Comparison of ENCODE assay signal across 24 mouse cellular contexts in the genomic region with DNA sequence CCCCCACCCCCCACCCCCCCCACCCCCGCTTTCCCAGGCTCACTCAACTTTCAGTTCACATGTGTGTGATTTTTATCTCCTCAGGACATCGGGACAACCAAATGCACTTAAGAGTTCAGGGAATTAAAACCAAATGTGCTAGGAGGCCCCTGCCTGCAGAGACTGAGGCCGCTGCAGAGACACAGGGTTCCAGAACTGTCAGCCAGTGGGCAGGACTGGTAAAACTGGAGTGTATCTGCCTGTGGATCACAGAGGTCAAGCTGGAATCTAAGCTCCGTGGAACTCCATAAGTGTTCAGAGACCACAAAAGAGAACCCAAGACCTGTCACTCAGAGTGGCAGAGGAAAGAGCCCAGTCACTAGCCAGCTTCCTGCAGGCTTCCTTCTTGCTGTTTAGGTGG.
"Had no signal": no experiment of that assay in that cellular context is flagged by ENCODE, and none has a peak within 500 bp of the region (broad histone marks: within the 10 kb centered on the region; RNA-seq: fewer than 3 reads in every experiment).

No protein-coding gene starts in this region.

- H3K4me1 ChIP-seq: liver, embryonic 12.5 days; liver, embryonic 15.5 days; lung, embryonic 15.5 days; megakaryocyte, embryonic 14.5 days; stomach, embryonic 15.5 days had no signal

- H3K27me3 ChIP-seq: liver, embryonic 12.5 days; liver, embryonic 15.5 days; lung, embryonic 15.5 days; megakaryocyte, embryonic 14.5 days; neural tube, embryonic 13.5 days; stomach, embryonic 15.5 days had no signal

- DNase-seq: kidney, postnatal 25 days; layer of hippocampus, adult 9-11 months; lung, adult 18-20 months; lung, postnatal 10 days; lung, postnatal 36 days; retina, postnatal 1 day; right cerebral cortex, postnatal 25 days; spleen, adult 18-20 months; thymus, adult 2 months; thymus, postnatal 14 days; thymus, postnatal 4 days had no signal

- H3K27ac ChIP-seq: kidney, postnatal 0 days; layer of hippocampus, adult 2 months; limb, embryonic 15.5 days; liver, embryonic 12.5 days; liver, embryonic 15.5 days; lung, embryonic 15.5 days; midbrain, embryonic 10.5 days; midbrain, embryonic 13.5 days; neural tube, embryonic 13.5 days; stomach, embryonic 15.5 days had no signal

- H3K9ac ChIP-seq: limb, embryonic 15.5 days; liver, embryonic 12.5 days; liver, embryonic 15.5 days; lung, embryonic 15.5 days; midbrain, embryonic 13.5 days; neural tube, embryonic 13.5 days; stomach, embryonic 15.5 days had no signal

- H3K4me3 ChIP-seq: layer of hippocampus, adult 2 months; limb, embryonic 15.5 days; liver, embryonic 12.5 days; liver, embryonic 15.5 days; lung, embryonic 15.5 days; megakaryocyte, embryonic 14.5 days; midbrain, embryonic 10.5 days; midbrain, embryonic 13.5 days; myocyte; neural tube, embryonic 13.5 days; stomach, embryonic 15.5 days had no signal

- ATAC-seq: liver, embryonic 12.5 days; midbrain, embryonic 13.5 days; midbrain, embryonic 16.5 days had no signal

- H3K36me3 ChIP-seq: limb, embryonic 15.5 days; liver, embryonic 12.5 days; liver, embryonic 15.5 days; lung, embryonic 15.5 days; midbrain, embryonic 10.5 days; midbrain, embryonic 13.5 days; neural tube, embryonic 13.5 days; stomach, embryonic 15.5 days had no signal

- H3K4me2 ChIP-seq: limb, embryonic 15.5 days; liver, embryonic 12.5 days; liver, embryonic 15.5 days; lung, embryonic 15.5 days; midbrain, embryonic 13.5 days; neural tube, embryonic 13.5 days; stomach, embryonic 15.5 days had no signal

- H3K9me3 ChIP-seq: limb, embryonic 15.5 days; liver, embryonic 12.5 days; liver, embryonic 15.5 days; midbrain, embryonic 13.5 days; stomach, embryonic 15.5 days had no signal
